Mouse (Mus musculus) testis, postnatal 14 days (tissue): Measurements from ENCODE around the gene Ccdc84.
"Not testable (repeated sequence)": the region's sequence is repeated elsewhere in the genome, so short reads cannot be mapped to it uniquely, and the experiment has no call there.

Experiments used
- DNase-seq: peaks from one replicate; pipeline ENCODE4 v3.0.0; 2021; ENCODE audit warnings: low spot score

Gene Ccdc84

GRCm38 (mm10) chr9:44418519-44419385, at the start of gene Ccdc84:
TSS of gene Ccdc84 (minus strand) at chr9:44418569.
- peak; percentile 81 for DNase-seq

GRCm38 (mm10) chr9:44461950-44462349, 43.6 kb upstream of the Ccdc84 start:
- no peak for DNase-seq

GRCm38 (mm10) chr9:44457035-44457742, 38.8 kb upstream of the Ccdc84 start:
- peak; percentile 38 for DNase-seq

- no peak for DNase-seq
Measured at GRCm38 (mm10) chr9:44454891-44455220, 36.5 kb upstream of the Ccdc84 start, which contains the start of gene Upk2. TSS of gene Upk2 (minus strand) at chr9:44454976.

GRCm38 (mm10) chr9:44454132-44454890, 35.9 kb upstream of the Ccdc84 start:
- peak; percentile 77 for DNase-seq

- DNase-seq, result peak; percentile 45
Measured at GRCm38 (mm10) chr9:44450387-44450786, 32.0 kb upstream of the Ccdc84 start.

GRCm38 (mm10) chr9:44444402-44445025, 26.1 kb upstream of the Ccdc84 start:
- DNase-seq, result not testable (repeated sequence)

GRCm38 (mm10) chr9:44440961-44441360, 22.6 kb upstream of the Ccdc84 start, which contains the start of gene Foxr1:
TSS of gene Foxr1 (minus strand) at chr9:44441136.
- peak; percentile 64 for DNase-seq

- DNase-seq, result no peak
Measured at GRCm38 (mm10) chr9:44435747-44436146, 17.4 kb upstream of the Ccdc84 start.

GRCm38 (mm10) chr9:44432577-44433185, 14.3 kb upstream of the Ccdc84 start:
- DNase-seq, result no peak

GRCm38 (mm10) chr9:44423576-44423975, 5.2 kb upstream of the Ccdc84 start:
- no peak for DNase-seq

- no peak for DNase-seq
Measured at GRCm38 (mm10) chr9:44420280-44420898, 2.0 kb upstream of the Ccdc84 start.

- not testable (repeated sequence) for DNase-seq
Measured at GRCm38 (mm10) chr9:44419730-44420129, 1.4 kb upstream of the Ccdc84 start.

- DNase-seq, result peak; percentile 93
Measured at GRCm38 (mm10) chr9:44417892-44418363, 441 bp downstream of the Ccdc84 start.

- no peak for DNase-seq
Measured at GRCm38 (mm10) chr9:44417156-44417891, 1.0 kb downstream of the Ccdc84 start.

GRCm38 (mm10) chr9:44412781-44413180, 5.6 kb downstream of the Ccdc84 start:
- no peak for DNase-seq

- no peak for DNase-seq
Measured at GRCm38 (mm10) chr9:44412306-44412705, 6.1 kb downstream of the Ccdc84 start.

- no peak for DNase-seq
Measured at GRCm38 (mm10) chr9:44411601-44412130, 6.7 kb downstream of the Ccdc84 start.

- no peak for DNase-seq
Measured at GRCm38 (mm10) chr9:44410647-44411336, 7.6 kb downstream of the Ccdc84 start.
